Mouse (Mus musculus): ENCODE measurements around the gene Foxb1.
A peak's percentile ranks its signal among the peaks of the same experiment; 100 is the strongest.

Gene Foxb1

GRCm38 (mm10) chr9:69760371-69761301, at the start of gene Foxb1:
Gene Foxb1 (minus strand): TSS chr9:69760940.
- peak in 1 of 2 experiments; percentile 18 for DNase-seq (ENCODE audit: inconsistent age in 2 of 2, low spot score in 1 of 2)

GRCm38 (mm10) chr9:69790562-69790961, 29.8 kb upstream of the Foxb1 start:
- DNase-seq (ENCODE audit: inconsistent age in 2 of 2, low spot score in 1 of 2) = no peak

GRCm38 (mm10) chr9:69779996-69780395, 19.3 kb upstream of the Foxb1 start:
- no peak for DNase-seq (ENCODE audit: inconsistent age in 2 of 2, low spot score in 1 of 2)

- no peak for DNase-seq (ENCODE audit: inconsistent age in 2 of 2, low spot score in 1 of 2)
Measured at GRCm38 (mm10) chr9:69769949-69770585, 9.3 kb upstream of the Foxb1 start.

- no peak for DNase-seq (ENCODE audit: inconsistent age in 2 of 2, low spot score in 1 of 2)
Measured at GRCm38 (mm10) chr9:69769091-69769948, 8.6 kb upstream of the Foxb1 start.

- DNase-seq (ENCODE audit: inconsistent age in 2 of 2, low spot score in 1 of 2) = no peak
Measured at GRCm38 (mm10) chr9:69768136-69768875, 7.6 kb upstream of the Foxb1 start.

- DNase-seq (ENCODE audit: inconsistent age in 2 of 2, low spot score in 1 of 2) = no peak
Measured at GRCm38 (mm10) chr9:69767421-69767820, 6.7 kb upstream of the Foxb1 start.

- DNase-seq (ENCODE audit: inconsistent age in 2 of 2, low spot score in 1 of 2) = no peak
Measured at GRCm38 (mm10) chr9:69766936-69767335, 6.2 kb upstream of the Foxb1 start.

GRCm38 (mm10) chr9:69766301-69766700, 5.6 kb upstream of the Foxb1 start:
- DNase-seq (ENCODE audit: inconsistent age in 2 of 2, low spot score in 1 of 2) = no peak

GRCm38 (mm10) chr9:69765483-69766050, 4.8 kb upstream of the Foxb1 start:
- DNase-seq (ENCODE audit: inconsistent age in 2 of 2, low spot score in 1 of 2) = no peak

- DNase-seq (ENCODE audit: inconsistent age in 2 of 2, low spot score in 1 of 2) = no peak
Measured at GRCm38 (mm10) chr9:69764586-69765482, 4.1 kb upstream of the Foxb1 start.

- DNase-seq (ENCODE audit: inconsistent age in 2 of 2, low spot score in 1 of 2) = peak in 1 of 2 experiments; percentile 19
Measured at GRCm38 (mm10) chr9:69763681-69764585, 3.2 kb upstream of the Foxb1 start.

- peak in 1 of 2 experiments; percentile 17 for DNase-seq (ENCODE audit: inconsistent age in 2 of 2, low spot score in 1 of 2)
Measured at GRCm38 (mm10) chr9:69762703-69763102, 2.0 kb upstream of the Foxb1 start.

GRCm38 (mm10) chr9:69762221-69762620, 1.5 kb upstream of the Foxb1 start:
- peak in 1 of 2 experiments; percentile 15 for DNase-seq (ENCODE audit: inconsistent age in 2 of 2, low spot score in 1 of 2)

- no peak for DNase-seq (ENCODE audit: inconsistent age in 2 of 2, low spot score in 1 of 2)
Measured at GRCm38 (mm10) chr9:69761569-69761968, 829 bp upstream of the Foxb1 start.

GRCm38 (mm10) chr9:69759721-69760221, 969 bp downstream of the Foxb1 start:
- DNase-seq (ENCODE audit: inconsistent age in 2 of 2, low spot score in 1 of 2) = no peak

- DNase-seq (ENCODE audit: inconsistent age in 2 of 2, low spot score in 1 of 2) = no peak
Measured at GRCm38 (mm10) chr9:69758946-69759615, 1.7 kb downstream of the Foxb1 start.
